Mouse (Mus musculus): ENCODE results near the gene Rps2. TPM values are rescaled to one million over a fixed set of nuclear protein-coding genes. Genes with fewer than 3 reads are reported as not detected.

Rps2 gene
- total RNA-seq, 2 experiments from 2014 or later, result 673 to 751 TPM

DNA sequence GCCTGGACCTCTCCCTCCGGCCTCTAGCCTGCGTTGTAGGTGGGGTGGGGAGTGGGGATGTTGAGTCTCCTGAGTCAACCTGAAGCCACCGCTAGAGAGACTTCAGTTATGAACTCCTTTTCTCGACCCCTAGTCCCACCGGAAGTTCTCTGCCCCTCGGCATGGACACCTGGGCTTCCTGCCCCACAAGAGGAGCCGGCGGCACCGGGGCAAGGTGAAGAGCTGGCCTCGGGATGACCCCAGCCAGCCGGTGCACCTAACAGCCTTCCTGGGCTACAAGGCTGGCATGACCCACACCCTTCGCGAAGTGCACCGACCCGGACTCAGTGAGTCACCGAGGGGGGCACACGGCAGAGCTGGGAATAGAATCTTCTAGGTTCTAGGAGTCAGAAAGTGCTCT lies 10.3 kb downstream of the Rps2 start:
- no peak for DNase-seq
- intact Hi-C loops (cut with DNase I), result no loop called here

- peak in 1 of 2 experiments; percentile 47 for DNase-seq
- intact Hi-C loops (cut with DNase I), result no loop called here
These were observed 11.2 kb downstream of the Rps2 start for GRCm38 (mm10) chr17:24729067-24729466.

- intact Hi-C loops (cut with DNase I), result no loop called here
- no peak for DNase-seq
These were observed 12.9 kb downstream of the Rps2 start for GRCm38 (mm10) chr17:24730787-24731186.

- peak; percentile 59 to 66 for DNase-seq
- intact Hi-C loops (cut with DNase I), result no loop called here
These were observed 14.5 kb downstream of the Rps2 start for GRCm38 (mm10) chr17:24732233-24732935.

DNA sequence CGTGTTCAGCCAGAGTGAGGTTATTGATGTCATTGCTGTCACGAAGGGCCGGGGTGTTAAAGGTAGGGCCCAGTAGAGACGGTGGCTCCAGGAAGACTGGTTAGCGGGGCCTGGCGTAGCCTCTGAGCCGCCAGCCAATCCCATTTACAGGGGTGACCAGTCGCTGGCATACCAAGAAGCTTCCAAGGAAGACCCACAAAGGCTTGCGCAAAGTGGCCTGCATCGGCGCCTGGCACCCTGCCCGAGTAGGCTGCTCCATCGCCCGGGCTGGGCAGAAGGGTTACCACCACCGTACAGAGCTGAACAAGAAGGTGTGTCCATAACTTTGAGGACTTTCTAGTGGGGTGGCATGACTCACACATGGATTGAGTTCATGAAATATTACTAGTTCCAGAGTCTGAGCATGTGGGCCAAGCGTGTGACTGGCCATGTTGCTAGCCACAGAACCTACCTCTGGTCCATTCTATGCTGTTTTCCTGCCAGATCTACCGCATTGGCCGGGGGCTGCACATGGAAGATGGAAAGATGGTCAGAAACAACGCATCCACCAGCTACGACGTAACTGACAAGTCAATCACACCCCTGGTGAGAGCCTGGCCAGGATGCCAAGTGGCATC lies 15.6 kb downstream of the Rps2 start:
- intact Hi-C loops (cut with DNase I), result no loop called here
- DNase-seq, result no peak

GRCm38 (mm10) chr17:24734513-24734912 lies 16.6 kb downstream of the Rps2 start:
- no peak for DNase-seq

GRCm38 (mm10) chr17:24735446-24735845 lies 17.5 kb downstream of the Rps2 start:
- intact Hi-C loops (cut with DNase I), result no loop called here
- DNase-seq, result no peak

More at GRCm38 (mm10) chr17:24734513-24734912, 16.6 kb downstream of the Rps2 start:
- intact Hi-C loops (cut with DNase I), result no loop called here

GRCm38 (mm10) chr17:24736330-24737051 lies 18.6 kb downstream of the Rps2 start, which contains the start of gene Msrb1:
Gene Msrb1 (plus strand): TSS chr17:24736642.
- intact Hi-C loops (cut with DNase I), result no loop called here
- peak; percentile 93 to 95 for DNase-seq

- intact Hi-C loops (cut with DNase I), result no loop called here
- no peak for DNase-seq
These were observed 19.4 kb downstream of the Rps2 start for GRCm38 (mm10) chr17:24737135-24737810.

GRCm38 (mm10) chr17:24738238-24738637 lies 20.3 kb downstream of the Rps2 start:
- DNase-seq, result no peak
- intact Hi-C loops (cut with DNase I), result no loop called here

DNA sequence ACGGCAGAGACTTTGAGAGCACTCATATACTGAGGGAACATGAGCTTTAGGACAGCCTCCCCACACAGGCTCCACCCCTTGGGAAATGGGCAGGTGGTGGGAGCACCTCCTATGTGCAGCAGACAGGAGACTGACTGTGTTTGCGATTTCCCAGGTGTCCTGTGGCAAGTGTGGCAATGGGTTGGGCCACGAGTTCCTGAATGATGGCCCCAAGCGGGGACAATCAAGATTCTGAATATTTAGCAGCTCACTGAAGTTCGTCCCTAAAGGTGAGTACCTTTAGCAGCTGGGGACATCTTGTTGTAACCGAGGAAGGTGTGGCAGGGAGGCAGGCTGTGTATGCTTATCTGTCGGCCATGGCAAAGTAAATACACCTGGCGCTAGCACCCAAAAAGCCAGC lies 22.0 kb downstream of the Rps2 start:
- intact Hi-C loops (cut with DNase I), result no loop called here
- DNase-seq, result no peak

DNA sequence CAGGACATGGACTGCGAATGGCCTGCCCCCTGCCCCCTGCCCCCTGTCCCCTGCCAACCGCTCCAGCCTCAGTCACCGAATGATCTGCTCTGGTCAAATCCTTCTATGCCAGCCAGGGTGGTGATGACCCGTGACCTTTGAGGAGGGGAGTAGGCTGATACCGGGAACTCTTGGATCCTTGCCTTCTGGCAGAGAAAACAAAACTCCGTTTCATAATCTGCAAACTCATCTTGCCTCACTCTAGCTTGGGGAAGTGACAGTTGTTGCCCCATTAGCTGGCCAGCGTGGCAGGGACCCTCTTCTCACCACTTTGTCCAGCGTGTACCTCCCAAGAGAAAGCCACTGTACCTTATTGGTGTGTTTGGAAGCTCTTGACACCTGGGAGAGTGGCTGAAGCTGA lies 24.4 kb downstream of the Rps2 start:
- intact Hi-C loops (cut with DNase I), result no loop called here
- no peak for DNase-seq

GRCm38 (mm10) chr17:24743896-24744295 lies 26.0 kb downstream of the Rps2 start:
- intact Hi-C loops (cut with DNase I), result loop anchor here (2.0 kb wide), 1 partner anchor 137 kb away; no protein-coding TSS in a partner anchor
- no peak for DNase-seq

- DNase-seq, result no peak
- intact Hi-C loops (cut with DNase I), result loop anchor here (2.0 kb wide), 1 partner anchor 136 kb away; no protein-coding TSS in a partner anchor
These were observed 26.5 kb downstream of the Rps2 start for GRCm38 (mm10) chr17:24744381-24744780.

DNA sequence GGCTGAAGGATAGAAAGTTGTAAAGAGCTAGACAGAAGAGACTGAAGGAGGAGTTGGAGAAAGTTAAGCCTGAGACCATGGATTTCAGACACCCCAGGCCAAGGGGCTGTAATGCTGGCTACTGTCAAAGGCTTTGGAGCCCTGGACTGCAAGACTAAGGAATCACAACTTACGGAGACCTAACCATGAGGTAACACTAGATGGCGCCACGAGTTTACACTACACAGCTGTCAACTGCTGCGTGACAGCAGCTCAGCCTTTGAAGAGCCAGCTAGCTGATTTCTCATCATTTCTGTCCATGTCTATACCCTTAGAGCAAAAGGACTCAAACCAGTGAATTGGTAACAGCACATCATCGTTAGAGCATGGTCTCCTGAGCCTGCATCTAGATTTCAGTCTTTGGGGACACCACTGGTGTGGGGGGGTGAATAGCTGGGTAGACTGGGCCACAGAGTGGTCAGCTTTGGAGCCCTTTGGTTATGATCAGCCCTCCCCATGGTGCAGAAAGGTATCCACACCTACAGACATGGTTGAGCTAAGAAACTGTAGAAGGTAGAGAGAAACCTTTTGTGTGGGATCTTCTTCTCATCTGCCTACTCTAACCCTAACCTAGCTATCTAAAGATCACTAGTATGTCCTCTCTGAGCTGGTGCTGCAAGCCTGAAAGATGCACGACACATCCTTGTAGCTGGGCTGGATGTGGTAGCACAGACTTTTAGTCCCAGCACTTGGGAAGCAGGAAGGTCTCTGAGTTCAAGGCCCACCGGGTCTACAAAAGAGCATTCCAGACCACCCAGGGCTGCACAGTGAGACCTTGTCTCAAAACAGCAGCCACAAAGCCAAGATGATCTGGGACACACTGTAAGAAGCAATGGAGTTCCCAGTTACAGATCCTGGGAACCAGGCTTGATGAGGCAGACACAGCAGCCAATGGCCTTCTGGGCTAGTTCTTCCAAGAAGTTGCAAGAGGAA lies 27.9 kb downstream of the Rps2 start:
- intact Hi-C loops (cut with DNase I), result loop anchor here (1.0 to 2.0 kb wide), 2 partner anchors 71 to 135 kb away; no protein-coding TSS in a partner anchor
- DNase-seq, result peak; percentile 81 to 91

DNA sequence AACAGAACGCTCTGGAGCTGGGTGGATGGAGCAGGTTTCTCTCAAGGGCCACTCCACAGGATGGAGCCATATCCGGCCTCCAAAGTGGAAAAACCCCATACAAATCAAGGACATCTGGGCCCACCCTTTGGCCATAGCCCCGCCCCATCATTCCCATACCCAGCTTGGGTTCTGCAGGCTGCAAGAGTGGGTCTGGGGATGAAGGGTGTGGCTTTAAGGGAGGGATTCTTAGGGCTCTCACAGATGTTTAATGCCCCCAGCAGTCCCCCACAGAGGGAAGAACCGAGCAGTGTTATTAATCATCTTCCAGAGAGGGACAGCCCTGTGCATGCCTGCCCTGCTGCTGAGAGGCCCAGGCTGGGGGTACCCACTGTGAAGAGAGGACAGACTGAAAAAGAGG lies 29.1 kb downstream of the Rps2 start:
- intact Hi-C loops (cut with DNase I), result no loop called here
- DNase-seq, result no peak

DNA sequence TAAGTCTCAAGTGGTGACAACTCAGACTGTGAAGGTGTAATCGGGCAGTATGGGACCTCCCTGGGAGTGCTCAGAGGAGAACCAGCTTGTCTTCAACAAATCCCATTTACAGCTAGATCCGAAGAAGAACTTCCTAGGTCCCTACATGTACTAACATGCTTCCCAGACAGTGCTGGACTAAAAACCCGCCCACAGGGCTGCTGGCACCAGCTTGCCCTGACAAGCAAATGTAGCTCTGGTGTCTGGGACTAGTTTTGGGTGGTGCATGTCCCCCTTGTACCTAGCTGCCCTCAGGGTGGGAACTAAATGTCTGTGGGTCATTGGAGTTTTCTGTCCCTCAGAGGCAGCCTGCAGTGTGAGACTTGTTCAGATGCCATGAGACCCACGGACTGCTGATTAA lies 33.6 kb downstream of the Rps2 start:
- no peak for DNase-seq
- intact Hi-C loops (cut with DNase I), result no loop called here

DNA sequence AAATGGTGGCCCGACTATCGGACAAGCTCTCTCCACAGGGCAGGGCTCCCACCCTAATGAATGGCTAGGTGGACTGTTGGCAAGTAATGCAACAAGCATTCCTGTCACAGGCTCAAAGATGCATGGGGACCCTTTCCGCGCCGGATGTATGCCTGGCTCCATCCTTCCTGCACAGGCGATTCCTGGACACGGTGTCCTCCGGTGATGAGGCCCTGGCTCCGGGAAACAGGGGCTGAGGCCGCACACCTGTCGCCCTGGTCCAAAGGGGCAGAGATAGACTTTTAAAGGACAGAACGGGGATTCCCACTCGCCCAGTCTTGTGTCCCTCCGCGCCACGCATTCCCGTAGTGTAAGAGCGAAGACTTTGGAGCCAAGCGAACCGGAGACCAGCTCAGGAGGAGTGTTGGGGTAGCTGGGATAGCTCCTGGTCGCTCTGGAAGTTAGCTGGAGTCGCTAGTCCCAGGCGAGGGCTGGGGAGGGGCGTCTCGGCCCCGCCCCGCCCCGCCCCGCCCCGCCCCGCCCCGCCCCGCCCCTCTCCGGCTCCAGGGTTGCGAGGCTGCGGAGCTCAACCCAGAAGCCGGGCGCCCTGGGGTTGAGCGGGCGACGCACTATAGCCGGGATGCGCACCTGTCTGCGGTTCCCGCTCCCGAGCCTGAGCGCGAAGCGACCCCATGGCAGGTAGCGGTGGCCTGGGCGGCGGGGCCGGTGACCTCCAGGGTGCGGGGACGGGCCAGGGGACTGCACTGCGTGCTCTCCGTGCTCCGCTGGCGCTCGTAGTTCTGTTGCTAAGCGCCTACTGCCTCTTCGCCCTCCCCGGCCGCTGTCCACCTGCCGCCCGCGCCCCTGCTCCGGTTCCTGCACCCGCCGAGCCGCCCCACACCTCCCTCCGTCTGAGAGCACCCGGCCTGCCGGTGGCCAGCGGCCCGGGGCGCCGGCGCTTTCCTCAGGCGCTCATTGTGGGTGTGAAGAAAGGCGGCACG lies 34.8 kb downstream of the Rps2 start, which contains the start of gene Hs3st6:
Gene Hs3st6 (plus strand): TSS at position 574 of the 980 bp plus-strand sequence.
- no peak for DNase-seq
- intact Hi-C loops (cut with DNase I), result no loop called here
